Mouse (Mus musculus): ENCODE results near the gene Nsg2.

Nsg2 gene

GRCm38 (mm10) chr11:32075163-32075562 is 74.9 kb downstream of the Nsg2 start:
- DNase-seq (ENCODE audit: low read depth, low spot score): no peak

DNA sequence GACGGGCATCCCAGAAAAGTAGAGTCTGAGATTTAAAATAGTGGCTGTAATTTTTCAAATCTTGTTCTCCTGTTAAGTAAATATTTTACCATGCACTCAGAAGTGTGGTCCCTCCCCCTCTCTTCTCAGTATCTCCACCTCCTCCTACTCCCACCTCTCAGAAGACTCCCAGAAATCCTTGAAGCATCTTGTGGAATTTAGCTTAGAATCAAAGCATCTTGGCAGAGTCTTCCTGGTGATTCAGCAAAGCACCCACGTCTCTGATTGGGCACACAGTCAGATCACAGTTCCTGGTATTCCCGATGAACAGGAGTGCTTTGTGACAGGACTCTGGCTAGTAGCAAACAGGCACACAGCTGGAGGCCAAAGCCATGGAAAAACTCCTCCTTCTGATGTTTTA is 83.2 kb downstream of the Nsg2 start:
- DNase-seq (ENCODE audit: low read depth, low spot score): peak; percentile 91

GRCm38 (mm10) chr11:32086525-32086924 is 86.3 kb downstream of the Nsg2 start:
- DNase-seq (ENCODE audit: low read depth, low spot score): no peak

GRCm38 (mm10) chr11:32087376-32087775 is 87.1 kb downstream of the Nsg2 start:
- peak; percentile 97 for DNase-seq (ENCODE audit: low read depth, low spot score)

- no peak for DNase-seq (ENCODE audit: low read depth, low spot score)
Observed at GRCm38 (mm10) chr11:32087779-32088442, 87.6 kb downstream of the Nsg2 start.

DNA sequence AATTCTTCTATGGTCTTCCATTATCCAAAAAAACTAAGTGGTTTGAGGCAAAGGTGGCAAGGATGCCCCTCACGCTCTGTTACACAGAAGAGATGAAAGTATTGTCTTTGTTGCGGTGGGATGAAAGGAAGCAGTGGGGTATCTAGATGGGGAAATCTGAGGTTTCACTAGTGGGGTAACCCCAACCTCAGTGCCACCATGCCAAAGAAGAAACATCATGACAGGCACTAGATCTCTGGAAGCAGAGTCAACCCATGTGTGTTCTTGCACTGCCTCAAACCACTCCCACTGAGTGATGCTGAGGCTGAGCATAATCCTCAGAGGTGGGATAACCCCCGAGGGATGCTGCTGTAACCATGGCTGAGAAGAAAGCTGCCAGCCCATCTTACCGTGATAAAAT is 95.5 kb downstream of the Nsg2 start:
- DNase-seq (ENCODE audit: low read depth, low spot score): no peak

- no peak for DNase-seq (ENCODE audit: low read depth, low spot score)
Observed at GRCm38 (mm10) chr11:32096346-32096745, 96.1 kb downstream of the Nsg2 start.

- peak; percentile 61 for DNase-seq (ENCODE audit: low read depth, low spot score)
Observed at GRCm38 (mm10) chr11:32101059-32101632, 100.9 kb downstream of the Nsg2 start.

DNA sequence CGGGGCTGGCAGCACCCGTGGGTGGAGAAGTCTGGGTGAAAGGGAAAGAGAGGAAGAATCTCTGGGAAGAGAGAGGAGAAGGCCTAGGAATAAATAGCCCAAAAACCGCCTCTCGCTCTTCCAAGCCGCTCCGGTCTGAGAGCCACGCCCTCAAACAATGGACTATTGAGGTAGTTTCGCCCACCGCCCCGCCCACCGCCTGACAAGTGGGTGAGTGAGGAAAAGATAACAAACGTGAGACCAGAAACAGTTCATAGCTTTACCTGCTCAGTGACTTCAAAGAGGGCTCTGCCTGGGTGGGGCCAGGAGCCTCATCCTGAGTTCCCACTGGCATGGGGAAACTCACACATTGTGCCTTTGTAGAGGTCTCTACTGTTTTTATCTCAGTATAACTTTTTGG is 102.7 kb downstream of the Nsg2 start:
- DNase-seq (ENCODE audit: low read depth, low spot score): no peak

DNA sequence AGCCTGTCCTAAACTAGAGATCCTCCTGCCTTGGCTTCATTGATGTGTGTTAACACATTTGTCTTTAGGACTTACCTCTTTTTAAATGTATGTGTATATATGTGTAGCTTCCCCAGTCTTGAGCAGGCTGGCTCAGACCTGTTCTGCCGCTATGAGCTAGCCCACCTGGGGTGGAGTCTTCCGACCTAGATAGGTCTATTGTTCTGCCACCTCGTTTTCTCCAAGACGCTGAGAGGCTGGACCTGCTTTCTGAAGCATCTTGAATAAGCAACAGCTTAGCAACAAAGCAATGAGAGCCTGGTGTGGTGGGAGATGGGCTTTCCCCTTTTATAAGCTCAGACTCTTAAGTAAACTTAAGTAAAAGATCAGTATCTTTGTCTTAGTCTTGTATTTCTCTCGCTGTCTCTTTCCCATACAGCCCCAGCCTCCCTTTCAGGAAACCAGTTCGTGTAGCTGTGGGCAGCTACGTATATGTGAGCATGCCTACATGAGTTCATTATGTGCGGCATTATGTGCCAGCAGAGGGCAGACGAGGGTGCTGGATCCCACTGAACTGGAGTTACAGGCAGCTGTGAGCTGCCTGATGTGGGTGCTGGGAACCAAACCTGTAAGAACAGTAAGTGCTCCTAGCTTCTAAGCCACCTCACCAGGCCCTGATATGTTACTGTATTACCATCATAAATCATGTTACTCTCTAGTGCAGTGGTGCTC is 104.3 kb downstream of the Nsg2 start:
- no peak for DNase-seq (ENCODE audit: low read depth, low spot score)

DNA sequence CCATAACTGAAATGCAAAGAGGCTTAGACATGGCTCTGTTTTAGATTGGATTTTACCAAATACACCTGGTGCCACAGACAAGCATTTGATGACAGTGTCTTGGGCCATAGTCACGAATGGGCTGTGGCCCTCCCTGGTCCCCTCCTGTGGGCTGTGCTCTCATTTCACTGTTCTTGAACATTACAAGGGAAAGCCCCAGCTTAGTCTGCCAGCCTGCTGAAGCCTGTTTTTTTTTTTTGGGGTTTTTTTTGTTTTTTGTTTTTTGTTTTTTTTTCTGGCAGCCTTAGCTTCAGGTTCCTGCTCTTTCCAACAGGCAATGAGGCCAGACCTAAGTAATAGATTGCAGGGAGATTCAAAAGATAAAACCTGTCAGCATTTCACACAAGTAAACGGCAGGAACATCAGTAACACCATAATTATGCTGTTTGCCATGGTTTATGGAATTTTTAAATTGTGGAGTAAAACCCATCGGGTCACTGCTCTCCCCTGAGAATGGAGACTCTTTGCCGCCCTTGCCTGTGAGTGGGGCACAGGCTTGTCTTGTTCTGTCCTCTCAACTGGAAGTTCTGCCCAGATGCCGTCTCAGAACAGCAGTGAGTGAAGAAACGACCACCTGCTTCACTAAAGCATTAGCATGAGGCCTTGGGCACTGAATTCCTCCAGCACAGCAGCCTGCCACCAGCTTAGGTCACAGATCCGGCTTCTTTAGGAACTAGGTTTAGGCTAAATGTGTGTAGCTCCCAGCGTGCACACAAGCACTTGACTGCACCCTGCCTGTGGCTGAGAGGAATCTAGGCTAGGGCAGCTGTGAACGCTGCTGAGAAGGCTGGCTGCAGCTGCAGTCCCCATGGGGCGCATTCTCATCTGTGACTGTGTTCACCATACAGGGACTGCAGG is 105.7 kb downstream of the Nsg2 start:
- peak; percentile 81 for DNase-seq (ENCODE audit: low read depth, low spot score)

GRCm38 (mm10) chr11:32106647-32106985 is 106.4 kb downstream of the Nsg2 start:
- no peak for DNase-seq (ENCODE audit: low read depth, low spot score)

- DNase-seq (ENCODE audit: low read depth, low spot score): no peak
Observed at GRCm38 (mm10) chr11:32108441-32108840, 108.2 kb downstream of the Nsg2 start.

All from brain, adult 2 months (tissue).